Mouse (Mus musculus): Measurements from ENCODE around the gene Fcho1.

Gene Fcho1

GRCm38 (mm10) chr8:71660325-71661120 lies 65.0 kb downstream of the Fcho1 start:
- DNase-seq (ENCODE audit: low read depth, low spot score), result peak; percentile 73

GRCm38 (mm10) chr8:71659751-71660150 lies 65.8 kb downstream of the Fcho1 start:
- no peak for DNase-seq (ENCODE audit: low read depth, low spot score)

- no peak for DNase-seq (ENCODE audit: low read depth, low spot score)
Observed at GRCm38 (mm10) chr8:71658515-71659049, 66.9 kb downstream of the Fcho1 start.

Measured in WW6 (cell line).